Mouse (Mus musculus) liver, postnatal 0 days (tissue): ENCODE results near the gene Pilra. TPM values are rescaled to one million over a fixed set of nuclear protein-coding genes. Genes with fewer than 3 reads are reported as not detected.

ENCODE experiments used
- ATAC-seq: fragments of 200-750 bp; cut with Nextera tagmentation; 2 replicates; pipeline ENCODE4 v1.8.0; 2017; ENCODE audit warnings: mild to moderate bottlenecking, moderate library complexity
- DNase-seq: peaks from one replicate; pipeline ENCODE4 v3.0.0-alpha.2; 2016
- H3K27ac ChIP-seq: fragments of 300-500 bp; sonication (generic); 2 replicates; pipeline ENCODE4 v1.5.1; 2014; ENCODE audit warnings: antibody characterized with exemption, moderate library complexity, mild to moderate bottlenecking, low read depth
- H3K27me3 ChIP-seq: fragments of 300-500 bp; sonication (generic); 2 replicates; pipeline ENCODE4 v1.6.1; 2014; ENCODE audit warnings: low read length, control low read depth, mixed read lengths; ENCODE audit not compliant: insufficient read depth
- H3K36me3 ChIP-seq: fragments of 300-500 bp; sonication (generic); replicated peaks from 2 replicates; pipeline ENCODE4 v1.6.1; 2014; ENCODE audit warnings: mild to moderate bottlenecking, control low read depth, low read length, moderate library complexity, mixed read lengths; ENCODE audit not compliant: insufficient read depth
- H3K4me1 ChIP-seq: fragments of 300-500 bp; sonication (generic); 2 replicates; pipeline ENCODE4 v1.6.1; 2014; ENCODE audit warnings: antibody characterized with exemption, mild to moderate bottlenecking, control low read depth; ENCODE audit not compliant: insufficient read depth
- H3K4me2 ChIP-seq: fragments of 300-500 bp; sonication (generic); 2 replicates; pipeline ENCODE4 v1.6.1; 2014; ENCODE audit warnings: low read depth, mild to moderate bottlenecking, low read length, moderate library complexity, mixed read lengths
- H3K4me3 ChIP-seq: fragments of 300-500 bp; sonication (generic); 2 replicates; pipeline ENCODE4 v1.5.1; 2014; ENCODE audit warnings: low read depth, low read length
- H3K9ac ChIP-seq: fragments of 300-500 bp; sonication (generic); replicated peaks from 2 replicates; pipeline ENCODE4 v1.6.1; 2014; ENCODE audit warnings: mild to moderate bottlenecking, moderate library complexity
- H3K9me3 ChIP-seq: fragments of 300-500 bp; sonication (generic); 2 replicates; pipeline ENCODE4 v1.6.1; 2016; ENCODE audit warnings: mild to moderate bottlenecking, control low read depth, low read length, mixed read lengths
- CTCF ChIP-seq: sonication (generic); IDR thresholded peaks from 2 replicates; pipeline ENCODE4 v1.5.1; 2016; ENCODE audit warnings: antibody characterized with exemption, low read depth
- EP300 ChIP-seq: IDR thresholded peaks from 2 replicates; pipeline ENCODE4 v1.6.1; 2016; ENCODE audit warnings: antibody characterized with exemption, low read depth, mild to moderate bottlenecking
- WGBS: fragments of 180-500 bp; shearing (Covaris S2); extraction: QIAGEN DNeasy Blood & Tissue Kit; methylation state at CpG from one replicate; pipeline ENCODE4 v1.1.7; 2014; ENCODE audit not compliant: insufficient replicate concordance; 5-methylcytosine and 5-hydroxymethylcytosine counted together
- polyA plus RNA-seq: library from polyadenylated mRNA; unstranded; fragments of >200 nt; fragmentation: Nextera tagmentation; extraction: Ambion mirVana; gene quantifications from 2 replicates; pipeline ENCODE4 v1.2.1, GENCODE M21; 2015

Gene Pilra
- polyA plus RNA-seq, 1 experiment from 2014 or later: 12.1 TPM

- Histone ChIP-seq H3K4me3 (peak overlapping the region; percentile 5; the same call in 1 of the 2 replicates), H3K9me3 (no peaks in the 10 kb centered on the region), H3K9ac (no peak overlapping the region), H3K27ac (no peak overlapping the region), H3K27me3 (no peaks in the 10 kb centered on the region), H3K4me2 (peak overlapping the region; percentile 83; the same call in 1 of the 2 replicates), H3K4me1 (peaks cover 34% of the 10 kb centered on the region), H3K36me3 (peaks cover 45% of the 10 kb centered on the region)
- no peak for DNase-seq
- WGBS: 80% methylated on average over 13 of the region's 13 CpGs
- no peak for ATAC-seq
- no peak for TF ChIP-seq EP300
- TF ChIP-seq CTCF: no peak
Measured at GRCm38 (mm10) chr5:137782776-137783522, 53.1 kb downstream of the Pilra start.

DNA sequence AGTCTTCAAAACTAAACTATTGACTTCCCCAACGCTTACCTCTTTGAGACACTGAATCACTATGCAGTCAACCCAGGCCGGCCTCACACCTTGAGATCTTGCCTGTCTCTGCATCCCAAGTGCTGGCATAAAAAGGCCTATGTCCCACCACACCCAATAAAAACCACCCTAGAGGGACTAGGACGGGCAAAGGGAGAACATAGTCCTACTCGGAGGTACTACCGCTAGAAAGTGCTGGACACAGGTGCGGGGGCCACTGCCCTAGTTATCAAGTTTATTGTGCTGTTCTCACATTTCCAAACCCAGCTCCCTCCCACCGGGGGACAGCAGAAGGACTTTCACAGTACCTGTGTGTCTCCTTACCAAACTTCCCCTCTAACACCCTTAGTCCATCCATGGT, 54.4 kb downstream of the Pilra start:
- no peak for DNase-seq
- peaks cover 45% of the 10 kb centered on the region for H3K36me3 ChIP-seq

DNA sequence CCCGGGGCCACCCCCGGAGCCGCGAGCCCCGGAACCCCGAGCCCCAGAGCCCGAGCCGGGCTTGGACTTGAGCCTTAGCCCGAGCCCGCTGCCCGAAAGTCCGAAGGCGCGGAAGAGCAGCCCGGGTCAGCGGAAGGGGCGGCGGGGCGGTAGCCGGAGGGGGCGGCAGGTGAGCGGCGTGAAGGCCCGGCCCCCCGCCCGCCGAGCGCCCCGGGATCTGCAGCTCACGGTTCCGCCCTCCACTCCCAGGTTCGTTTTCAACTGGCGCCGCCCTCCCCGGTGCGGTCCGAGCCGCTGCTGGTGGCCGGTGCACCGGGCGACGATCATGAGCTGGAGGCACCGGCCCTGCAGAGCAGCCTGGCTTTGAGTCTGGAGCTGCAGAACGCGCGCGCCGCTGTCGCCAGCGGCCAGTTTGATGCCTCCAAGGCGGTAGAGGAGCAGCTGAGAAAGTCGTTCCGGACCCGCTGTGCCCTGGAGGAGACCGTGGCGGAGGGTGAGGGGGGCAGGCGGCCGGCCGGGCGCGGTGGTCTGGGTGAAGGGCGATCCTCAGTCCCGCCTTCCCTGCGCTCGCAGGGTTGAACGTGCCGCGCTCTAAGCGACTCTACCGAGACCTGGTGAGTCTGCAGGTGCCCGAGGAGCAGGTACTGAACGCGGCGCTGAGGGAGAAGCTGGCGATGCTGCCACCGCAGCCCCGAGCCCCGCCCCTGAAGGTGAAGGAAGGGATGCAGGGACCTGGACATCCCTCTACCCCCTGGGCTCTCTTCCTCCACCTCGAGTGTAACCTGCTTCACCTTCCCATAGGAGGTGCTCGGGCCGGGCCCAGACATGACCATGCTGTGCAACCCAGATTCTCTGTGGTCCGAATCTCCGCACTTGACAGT, 56.8 kb downstream of the Pilra start:
- H3K4me3 ChIP-seq: peak overlapping the region; percentile 96
- H3K9ac ChIP-seq: peak overlapping the region; percentile 97
- peaks cover 29% of the 10 kb centered on the region for H3K4me1 ChIP-seq
- no peaks in the 10 kb centered on the region for H3K27me3 ChIP-seq
- ATAC-seq: peak; percentile 59
- TF ChIP-seq EP300: no peak
- H3K36me3 ChIP-seq: peaks cover 41% of the 10 kb centered on the region
- H3K9me3 ChIP-seq: no peaks in the 10 kb centered on the region
- peak overlapping the region; percentile 96 for H3K27ac ChIP-seq
- DNase-seq: peak; percentile 69
- H3K4me2 ChIP-seq: peak overlapping the region; percentile 99
- 3% methylated on average over 58 of the region's 83 CpGs for WGBS

More for the DNA sequence above, 54.4 kb downstream of the Pilra start:
- TF ChIP-seq CTCF (no peak), EP300 (no peak)
- Histone ChIP-seq H3K9me3 (no peaks in the 10 kb centered on the region), H3K9ac (no peak overlapping the region), H3K27ac (no peak overlapping the region), H3K4me2 (no peak overlapping the region), H3K4me1 (peaks cover 33% of the 10 kb centered on the region), H3K27me3 (no peaks in the 10 kb centered on the region), H3K4me3 (no peak overlapping the region)
- no peak for ATAC-seq
- 90% methylated on average over 7 of the region's 7 CpGs for WGBS

- Histone ChIP-seq H3K9me3 (no peaks in the 10 kb centered on the region), H3K4me3 (peak within 1 kb of the TSS; percentile 96), H3K36me3 (peaks cover 36% of the 10 kb centered on the region), H3K4me2 (peak within 1 kb of the TSS; percentile 99), H3K27me3 (no peaks in the 10 kb centered on the region), H3K4me1 (peaks cover 23% of the 10 kb centered on the region), H3K9ac (peak within 1 kb of the TSS; percentile 97), H3K27ac (peak within 1 kb of the TSS; percentile 96)
- TF ChIP-seq EP300 (no peak; the same call in 1 of the 2 replicates), CTCF (no peak)
- ATAC-seq (peak; percentile 93), DNase-seq (peak; percentile 97)
- WGBS: under 1% methylated on average over 31 of the region's 31 CpGs
Measured at GRCm38 (mm10) chr5:137778635-137779034, 57.4 kb downstream of the Pilra start, which contains the start of gene Ppp1r35. Gene Ppp1r35, plus strand, starts transcription at chr5:137778849.

GRCm38 (mm10) chr5:137777267-137777845, 58.7 kb downstream of the Pilra start:
- peaks cover 22% of the 10 kb centered on the region for H3K4me1 ChIP-seq
- H3K27ac ChIP-seq: no peak overlapping the region; the same call in 1 of the 2 replicates
- no peaks in the 10 kb centered on the region for H3K9me3 ChIP-seq
- no peak overlapping the region for H3K9ac ChIP-seq
- no peaks in the 10 kb centered on the region for H3K27me3 ChIP-seq
- peaks cover 24% of the 10 kb centered on the region for H3K36me3 ChIP-seq
- ATAC-seq (no peak), DNase-seq (no peak)
- H3K4me2 ChIP-seq: no peak overlapping the region
- H3K4me3 ChIP-seq: no peak overlapping the region
- WGBS: 81% methylated on average over 7 of the region's 7 CpGs
- TF ChIP-seq CTCF (no peak), EP300 (no peak)
